Mouse (Mus musculus) left cerebral cortex, postnatal 10 days (tissue): ENCODE data around the gene Pkn2. TPM values are rescaled to one million over a fixed set of nuclear protein-coding genes. Genes with fewer than 3 reads are reported as not detected.

Experiments used
- DNase-seq, 2 experiments: peaks; one replicate each; pipeline ENCODE4 v3.0.0; 2021 to 2022; ENCODE audit warnings: low spot score in 2 of 2, mixed read lengths in 1 of 2; ENCODE audit errors: extremely low spot score in 1 of 2
- intact Hi-C: fragments of 180-260 bp; cut with DNase I; formaldehyde crosslinking; loops from one replicate; pipeline ENCODE4 v1.15.1; 2025
- total RNA-seq, 2 experiments: library from RNA; stranded (reverse); gene quantifications; 2 replicates each; pipeline ENCODE4 v1.2.3; 2021

Gene Pkn2
- total RNA-seq, 2 experiments from 2014 or later, result 24.3 to 24.8 TPM

DNA sequence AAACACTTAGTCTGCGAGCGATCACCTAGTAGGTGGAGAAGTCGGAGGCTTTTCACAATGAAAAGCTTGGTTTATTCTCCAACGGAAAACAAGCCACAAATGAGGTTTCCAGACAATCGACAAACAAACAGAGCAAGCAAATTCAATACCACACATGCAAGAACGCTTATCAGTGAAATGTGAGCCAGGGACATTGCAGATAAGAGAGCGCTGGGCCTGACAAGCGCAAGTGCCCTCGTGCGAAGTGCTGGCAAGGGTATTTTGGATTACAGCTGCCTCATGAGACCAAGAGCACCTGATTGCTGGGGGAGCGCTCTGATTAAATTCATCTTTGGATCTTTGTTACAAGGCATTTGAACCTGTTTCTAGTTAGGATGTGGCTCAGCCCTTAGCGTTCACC is 124.0 kb downstream of the Pkn2 start:
- DNase-seq, result no peak
- intact Hi-C loops, result no loop called here

DNA sequence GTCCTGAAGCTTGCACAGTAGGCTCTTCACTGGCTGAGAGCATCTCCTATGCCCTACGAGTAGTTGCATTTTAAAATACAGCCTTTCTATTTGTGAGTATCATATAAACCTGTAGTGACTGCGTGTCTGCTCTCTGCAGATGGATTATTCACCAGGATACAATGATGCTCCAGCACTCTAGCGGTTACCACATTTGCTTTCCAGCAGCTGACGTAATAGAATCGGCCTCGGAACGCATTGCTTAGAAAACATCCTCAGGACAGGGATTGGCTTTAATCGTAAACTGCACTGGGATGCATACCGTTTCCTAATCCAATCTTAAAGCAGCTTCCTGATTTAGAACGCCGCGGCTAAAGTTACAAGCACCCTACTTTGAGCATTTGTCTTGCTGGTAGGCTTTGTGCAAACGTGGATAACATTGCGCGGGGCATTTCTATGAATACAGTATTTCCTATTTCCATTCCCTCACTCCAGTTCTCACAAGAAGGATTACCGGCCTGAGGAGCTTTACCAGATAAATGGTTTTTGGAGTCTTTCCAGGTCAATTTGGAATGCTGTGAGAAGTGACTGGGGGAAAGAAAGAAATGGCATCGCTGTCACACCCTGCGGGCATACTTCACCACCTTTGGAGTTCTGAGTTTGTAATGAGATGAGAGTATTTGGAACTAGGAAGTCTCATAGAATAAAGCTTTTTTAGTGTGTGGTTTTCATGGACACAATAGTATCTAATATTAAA is 126.5 kb downstream of the Pkn2 start:
- DNase-seq, result no peak
- intact Hi-C loops, result no loop called here

DNA sequence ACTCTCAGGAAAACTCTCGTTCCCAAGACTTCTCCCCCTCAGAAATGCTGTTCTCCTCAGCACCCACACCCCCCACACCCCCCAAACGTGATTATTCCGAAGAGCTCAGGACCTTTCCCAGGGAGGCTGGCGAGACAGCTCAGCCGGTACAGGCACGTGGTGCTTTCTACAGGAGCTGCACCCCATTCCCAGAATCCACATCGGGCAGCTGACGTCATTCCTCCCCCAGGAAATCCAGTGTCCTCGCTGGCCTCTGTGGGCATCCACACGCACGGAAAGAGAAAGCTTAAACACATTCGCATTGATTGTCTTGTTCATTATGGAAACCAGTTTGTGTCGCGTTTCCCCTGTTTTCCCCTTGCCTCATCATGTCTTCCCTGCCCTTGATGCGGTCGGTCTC is 132.7 kb downstream of the Pkn2 start:
- DNase-seq, result no peak
- intact Hi-C loops, result no loop called here

DNA sequence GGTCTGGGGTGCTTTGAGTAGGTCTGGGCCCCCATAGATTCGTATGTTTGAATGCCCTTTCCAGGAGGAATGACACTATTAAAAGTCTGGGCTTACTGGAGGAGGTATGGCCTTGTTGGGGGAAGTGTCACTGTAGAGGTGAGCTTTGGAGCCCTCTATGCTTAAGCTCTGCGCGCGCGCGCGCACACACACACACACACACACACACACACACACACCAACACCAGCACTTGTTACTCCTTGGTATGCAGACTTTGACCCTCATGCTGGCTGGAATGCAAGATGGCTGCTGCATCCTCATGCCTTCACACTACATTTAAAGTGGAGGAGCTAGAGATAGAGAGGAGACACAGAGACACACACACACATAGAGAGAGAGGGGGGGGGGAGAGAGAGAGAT is 134.1 kb downstream of the Pkn2 start:
- intact Hi-C loops, result no loop called here
- DNase-seq, result no peak

DNA sequence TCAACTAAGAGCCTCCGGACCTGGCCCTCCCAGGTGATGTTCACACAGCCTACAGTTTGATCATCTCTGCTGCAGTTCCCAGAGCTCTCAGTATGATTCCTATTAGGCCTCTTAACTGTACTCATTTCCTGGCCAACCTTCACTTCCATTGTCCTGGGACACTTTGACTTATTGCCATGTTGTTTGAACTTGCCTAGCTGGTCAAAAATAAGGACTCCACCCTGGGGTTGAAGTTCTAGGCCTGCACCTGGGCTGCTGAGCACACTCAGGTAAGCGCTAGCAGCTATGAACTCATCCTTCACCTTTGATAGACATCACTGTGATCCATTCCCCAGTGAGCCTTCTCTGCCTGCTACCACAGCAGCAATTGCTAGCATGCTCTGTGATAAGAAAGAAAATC is 136.7 kb downstream of the Pkn2 start:
- intact Hi-C loops, result no loop called here

DNA sequence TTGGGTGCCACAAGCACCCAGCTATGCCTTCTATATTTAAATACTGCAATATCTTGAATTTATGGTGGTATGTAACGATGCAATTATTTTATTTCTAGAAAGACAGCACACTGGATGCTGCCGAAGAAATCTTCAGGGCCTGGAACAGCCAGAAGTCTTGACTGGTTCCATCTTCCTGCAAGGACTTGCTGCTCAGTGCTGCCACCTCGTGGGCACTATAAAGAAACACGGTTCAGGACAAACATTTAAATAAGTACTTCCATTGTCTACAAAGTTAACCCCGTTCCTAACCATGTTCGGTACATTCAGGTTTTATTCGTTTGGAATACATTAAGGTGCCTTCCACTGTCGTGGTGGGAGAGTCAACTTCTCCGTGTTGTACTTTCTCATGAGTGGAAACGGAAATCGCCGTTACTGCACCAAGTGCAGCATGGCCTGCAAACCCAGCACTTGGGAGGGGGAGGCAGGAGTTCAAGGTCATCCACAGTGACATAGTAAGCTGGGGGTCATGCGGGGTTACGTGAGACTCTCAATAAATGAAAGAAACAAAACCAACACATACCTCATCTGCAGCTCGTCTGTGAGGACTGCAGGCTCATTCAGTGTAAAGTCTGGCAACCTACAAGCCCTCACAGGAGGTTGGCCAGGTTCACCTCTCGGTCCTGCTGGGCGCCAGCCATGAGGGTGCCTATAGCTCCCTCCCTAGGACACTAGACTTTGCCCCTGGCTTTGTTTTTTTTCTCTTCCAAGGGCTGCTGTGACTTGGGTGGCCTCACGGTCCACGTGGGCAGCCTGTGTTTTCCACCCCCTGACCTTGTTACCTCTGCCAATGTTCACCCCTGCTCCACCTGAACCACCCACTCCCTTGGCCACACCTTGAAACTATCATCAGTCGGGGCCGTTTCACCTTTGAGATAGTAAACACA is 137.6 kb downstream of the Pkn2 start:
- intact Hi-C loops, result no loop called here
- peak in 1 of 2 experiments; percentile 37 for DNase-seq

More for the DNA sequence above, 136.7 kb downstream of the Pkn2 start:
- DNase-seq, result no peak

Other genes with a start within 250 kb of the Pkn2 start
- 1 to 10 TPM; 3.2 to 3.7 TPM for gene Kyat3, start 181.0 kb downstream of the Pkn2 start, total RNA-seq
- gene Gtf2b, start 117.0 kb downstream of the Pkn2 start, total RNA-seq, result 10 to 100 TPM; 35.1 to 40.0 TPM